15 mouse cellular contexts compared by ENCODE assay signal in the genomic region with DNA sequence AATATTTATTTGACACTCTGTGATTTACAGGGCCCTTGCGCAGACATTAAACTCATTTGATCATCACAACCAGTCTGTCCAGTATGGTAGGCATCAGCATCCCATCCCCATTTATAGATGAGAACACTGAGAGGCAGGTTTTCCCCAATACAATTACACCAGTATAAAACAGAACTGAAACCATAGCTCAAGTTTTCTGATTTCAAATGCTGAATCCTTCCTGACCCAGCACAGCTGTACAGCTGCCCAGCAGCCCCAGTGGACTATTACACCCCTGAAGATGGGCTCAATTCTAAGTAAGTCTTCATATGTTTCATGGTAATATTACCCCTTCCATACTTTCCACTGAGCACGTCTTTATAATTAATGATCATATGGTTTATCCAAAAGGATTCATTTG.
"Had no signal": no experiment of that assay in that cellular context is flagged by ENCODE, and none has a peak within 500 bp of the region (broad histone marks: within the 10 kb centered on the region; RNA-seq: fewer than 3 reads in every experiment).

No protein-coding gene starts in this region.

- H3K4me1 ChIP-seq: neural tube, embryonic 12.5 days; stomach, embryonic 15.5 days had no signal

- H3K9me3 ChIP-seq: neural tube, embryonic 12.5 days; neural tube, embryonic 13.5 days; neural tube, embryonic 15.5 days; stomach, embryonic 15.5 days had no signal

- H3K27me3 ChIP-seq: neural tube, embryonic 13.5 days; neural tube, embryonic 15.5 days; stomach, embryonic 15.5 days had no signal

- DNase-seq: right cerebral cortex, adult 18-20 months; right cerebral cortex, postnatal 14 days; right cerebral cortex, postnatal 25 days; right cerebral cortex, postnatal 4 days; thymus, adult 18-20 months; thymus, adult 2 months; thymus, postnatal 14 days; thymus, postnatal 25 days; thymus, postnatal 36 days; thymus, postnatal 4 days had no signal

- H3K9ac ChIP-seq: neural tube, embryonic 12.5 days; neural tube, embryonic 13.5 days; neural tube, embryonic 15.5 days; stomach, embryonic 15.5 days had no signal

- H3K4me3 ChIP-seq: neural tube, embryonic 12.5 days; neural tube, embryonic 13.5 days; neural tube, embryonic 15.5 days; stomach, embryonic 15.5 days had no signal

- H3K4me2 ChIP-seq: neural tube, embryonic 12.5 days; neural tube, embryonic 13.5 days; neural tube, embryonic 15.5 days; stomach, embryonic 15.5 days had no signal

- H3K36me3 ChIP-seq: neural tube, embryonic 12.5 days; neural tube, embryonic 13.5 days; neural tube, embryonic 15.5 days; stomach, embryonic 15.5 days had no signal

- H3K27ac ChIP-seq: neural tube, embryonic 12.5 days; neural tube, embryonic 13.5 days; neural tube, embryonic 15.5 days; stomach, embryonic 15.5 days; stomach, postnatal 0 days had no signal
